Mouse (Mus musculus) layer of hippocampus, adult 8-10 months (tissue): ENCODE results near the gene Gm9821. TPM values are rescaled to one million over a fixed set of nuclear protein-coding genes. Genes with fewer than 3 reads are reported as not detected.
A peak's percentile ranks its signal among the peaks of the same experiment; 100 is the strongest.

Experiments used
- DNase-seq, 2 experiments: peaks; one replicate each; pipeline ENCODE4 v3.0.0; 2022; ENCODE audit warnings: low spot score in 2 of 2
- microRNA-seq, 2 experiments: library from miRNA; unstranded; fragments of <30 nt; microRNA quantifications; one replicate each; pipeline ENCODE4 v1.2.0; 2022
- total RNA-seq, 4 experiments: library from RNA; stranded (reverse); gene quantifications; 2 replicates each; pipeline ENCODE4 v1.2.4; 2022

Gm9821 gene
- total RNA-seq, 4 experiments from 2014 or later = not detected

DNA sequence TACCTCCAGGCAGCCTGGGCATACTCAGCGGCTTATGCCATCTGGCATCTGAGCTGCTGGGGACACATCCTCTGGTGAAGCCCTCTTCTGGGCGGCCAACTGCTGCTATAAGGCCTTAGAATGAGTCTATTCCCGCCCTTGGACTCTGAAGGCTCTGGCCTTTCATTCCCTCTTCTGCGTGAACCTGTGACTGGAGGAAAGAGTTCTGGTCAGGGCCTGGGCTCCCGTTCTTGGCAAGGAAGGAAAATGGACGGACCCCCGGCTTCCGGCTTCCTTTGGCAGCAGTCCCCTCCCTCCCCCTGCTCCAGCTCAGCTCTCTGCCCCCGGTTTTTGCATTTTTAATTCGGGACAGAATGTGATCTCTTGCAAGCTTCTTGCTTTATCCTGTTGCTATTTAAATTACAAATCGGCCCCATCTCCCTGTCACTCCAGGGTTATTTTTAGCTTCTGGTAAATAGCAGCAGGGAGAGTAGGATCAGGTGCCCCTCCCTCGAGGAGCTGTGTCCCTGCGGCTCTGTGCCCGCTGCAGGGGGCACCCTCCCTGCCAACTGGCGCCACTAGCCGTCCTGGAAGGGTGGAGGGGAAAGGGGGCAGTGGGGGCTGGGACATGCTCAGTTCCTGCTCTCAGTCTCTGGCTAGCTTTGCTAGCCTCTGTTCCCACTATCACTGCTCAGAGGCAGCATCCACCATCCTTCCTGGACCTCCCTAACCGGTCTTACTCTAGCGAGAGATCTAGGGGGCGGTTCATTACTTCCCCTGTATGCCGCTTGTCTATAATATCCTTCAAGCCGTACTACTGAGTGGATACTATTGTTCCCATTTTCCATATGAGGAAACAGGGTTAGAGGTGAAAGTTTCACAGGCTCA, 26.0 kb downstream of the Gm9821 start:
- DNase-seq = peak in 1 of 2 experiments; percentile 75

DNA sequence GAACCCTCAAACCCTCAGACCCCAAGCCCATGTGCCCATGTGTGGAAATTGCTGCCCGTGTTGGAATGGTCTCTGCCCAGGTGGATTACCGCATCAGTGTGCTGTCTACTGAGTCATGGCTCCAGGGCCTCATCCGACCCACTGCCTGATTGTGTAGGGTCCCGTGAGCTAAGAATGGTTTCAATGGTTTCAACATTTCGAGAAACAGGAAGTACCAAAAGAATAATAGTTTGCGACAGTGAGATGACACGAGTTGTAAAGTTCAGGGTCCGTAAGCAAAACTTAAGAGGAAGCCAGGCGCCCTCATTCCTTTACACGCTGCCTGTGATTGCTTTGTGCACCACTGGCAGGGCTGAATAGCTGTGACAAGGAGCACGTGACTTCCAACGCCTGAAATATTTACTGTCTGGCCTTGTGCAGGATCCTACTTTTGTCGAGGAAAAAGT, 26.6 kb downstream of the Gm9821 start:
- DNase-seq = no peak

DNA sequence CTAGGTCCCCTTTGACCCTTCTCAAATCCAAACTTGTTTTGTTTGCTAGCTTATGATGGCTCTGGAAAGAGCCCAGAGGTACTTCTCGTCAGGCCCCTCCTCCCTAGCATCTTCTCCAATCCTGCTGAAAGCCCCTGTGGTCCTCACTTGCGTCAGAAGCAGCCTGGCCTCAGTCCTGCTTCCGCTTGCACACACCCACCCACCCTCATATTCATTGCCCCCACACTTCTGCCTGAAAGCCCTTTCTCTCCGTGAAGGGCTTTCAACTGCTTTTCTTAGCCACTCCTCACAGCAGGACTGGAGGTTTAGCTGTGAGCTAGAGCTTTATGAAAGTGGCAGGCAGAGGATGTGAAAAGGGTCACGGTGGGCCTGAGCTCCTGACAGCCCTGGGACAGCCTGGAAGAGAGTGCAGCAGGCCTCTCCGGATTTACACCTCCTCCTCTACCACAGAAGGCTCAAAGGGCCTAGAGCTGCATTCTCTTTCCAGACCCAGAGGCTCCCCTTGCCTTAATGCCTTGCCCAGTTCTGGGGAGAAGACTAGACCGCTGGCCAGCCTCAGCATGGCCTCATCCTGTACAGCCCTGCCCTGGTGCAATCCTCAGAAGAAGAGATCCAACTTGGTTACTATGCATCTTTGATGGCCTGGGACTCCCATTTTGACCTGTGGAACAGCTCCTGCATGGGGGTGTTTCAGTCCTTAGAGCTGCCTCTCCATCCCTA, 28.1 kb downstream of the Gm9821 start:
- DNase-seq = no peak

DNA sequence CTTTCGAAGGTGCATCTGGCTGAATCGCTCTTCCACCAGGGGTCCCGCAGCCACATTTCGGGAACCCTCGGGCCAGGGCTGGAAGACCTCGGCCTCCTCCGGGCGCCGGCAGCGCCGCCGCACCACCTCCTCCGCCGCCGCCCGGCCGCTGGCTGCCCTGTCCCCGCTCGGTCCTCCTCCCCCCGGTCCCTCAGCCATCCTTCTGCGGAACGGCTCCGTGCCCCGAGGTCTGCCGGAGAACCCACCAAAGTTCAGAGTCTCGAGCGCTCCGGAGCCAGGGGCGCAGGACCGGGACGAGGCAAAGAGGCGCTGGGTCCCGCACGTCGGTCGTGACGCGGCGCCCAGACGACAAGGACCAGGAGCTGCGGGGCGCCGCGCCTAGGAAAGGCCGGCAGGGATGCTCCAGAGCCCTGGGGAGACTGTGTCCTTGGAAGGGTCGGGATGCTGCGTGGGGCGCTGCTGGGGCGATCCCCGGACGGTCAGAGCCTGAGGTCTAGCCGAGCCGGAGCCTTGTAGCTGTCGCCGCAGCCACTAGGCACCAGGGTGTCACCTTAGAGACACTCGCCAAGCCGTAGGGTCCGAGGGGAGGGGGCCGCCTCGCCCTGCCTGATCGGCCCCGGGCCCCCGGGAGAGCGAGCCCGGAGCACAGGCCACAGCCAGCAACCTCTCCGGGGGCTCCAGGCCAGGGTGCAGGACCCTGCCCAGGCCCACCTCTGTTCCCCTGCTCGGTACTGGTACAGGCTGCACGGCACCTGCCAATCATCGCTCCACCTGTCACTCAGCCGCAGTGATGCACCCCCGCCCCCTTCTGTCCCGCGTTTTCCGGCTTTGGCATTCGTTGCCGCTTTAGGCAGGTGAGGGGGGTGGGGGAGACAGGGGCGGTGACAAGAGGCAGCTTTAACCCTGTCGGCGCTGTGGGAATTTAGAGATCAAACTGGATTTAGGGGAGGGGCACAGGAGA, 30.4 kb downstream of the Gm9821 start, which contains the start of gene Dgkz:
Gene Dgkz, minus strand, starts transcription at position 284 of the 961 bp plus-strand sequence.
- DNase-seq = no peak

DNA sequence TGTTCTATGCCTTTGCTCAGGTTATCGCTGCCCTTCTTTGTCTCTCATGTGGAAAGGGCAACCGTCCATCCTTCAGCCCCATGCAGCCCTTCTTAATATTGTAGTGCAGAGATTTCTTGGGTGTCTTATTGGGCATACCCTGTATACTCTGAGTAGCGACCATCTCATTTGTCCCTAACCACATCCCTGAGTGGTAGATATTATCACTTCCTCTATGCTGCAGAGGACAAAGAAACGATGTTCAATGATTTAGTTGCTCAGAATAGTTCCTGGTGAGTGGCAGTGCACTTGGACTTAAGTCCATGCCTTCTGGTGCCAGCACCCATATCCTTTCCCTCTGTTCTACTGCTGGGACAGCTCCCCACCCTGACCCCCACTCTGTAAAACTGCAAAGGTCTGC, 32.5 kb downstream of the Gm9821 start:
- DNase-seq = no peak

DNA sequence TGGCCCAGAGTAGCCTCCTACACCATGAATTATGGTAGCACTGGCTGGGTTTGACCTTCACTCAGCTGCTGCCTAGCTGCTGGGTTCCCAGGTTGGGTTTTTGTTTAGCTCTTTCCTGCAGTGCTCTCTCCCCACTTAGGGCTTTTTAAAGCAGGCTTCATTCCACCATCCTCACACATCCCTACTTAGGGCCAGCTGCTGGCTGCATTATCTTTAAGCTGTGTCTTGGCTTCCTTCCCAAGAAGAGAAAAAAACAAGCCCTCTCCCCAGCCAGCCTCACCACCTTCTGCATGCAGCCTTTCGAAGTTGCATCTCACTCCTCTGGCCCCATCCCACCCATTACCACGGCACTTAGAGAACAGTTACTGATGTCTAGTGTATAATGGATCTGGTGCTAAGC, 33.0 kb downstream of the Gm9821 start:
- no peak for DNase-seq

DNA sequence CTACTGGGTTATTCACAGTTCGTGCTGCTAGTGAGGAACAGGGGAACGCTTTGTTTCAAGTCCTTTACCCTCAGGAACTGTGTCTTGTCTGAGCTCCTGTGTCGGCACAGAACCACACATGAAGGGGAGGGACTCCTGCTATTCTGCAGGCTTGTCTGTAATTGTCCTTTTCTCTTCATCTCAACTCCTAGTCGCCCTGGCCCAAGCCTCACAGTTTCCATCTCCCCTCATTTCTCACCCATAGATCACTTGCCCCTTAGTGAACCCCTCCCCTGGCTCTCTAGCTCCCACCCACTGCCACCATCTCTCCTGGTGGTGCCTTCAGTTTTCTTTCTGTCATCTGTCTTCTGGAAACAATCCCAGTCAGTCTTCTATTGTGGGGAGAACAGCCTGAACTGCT, 34.7 kb downstream of the Gm9821 start:
- DNase-seq = no peak

DNA sequence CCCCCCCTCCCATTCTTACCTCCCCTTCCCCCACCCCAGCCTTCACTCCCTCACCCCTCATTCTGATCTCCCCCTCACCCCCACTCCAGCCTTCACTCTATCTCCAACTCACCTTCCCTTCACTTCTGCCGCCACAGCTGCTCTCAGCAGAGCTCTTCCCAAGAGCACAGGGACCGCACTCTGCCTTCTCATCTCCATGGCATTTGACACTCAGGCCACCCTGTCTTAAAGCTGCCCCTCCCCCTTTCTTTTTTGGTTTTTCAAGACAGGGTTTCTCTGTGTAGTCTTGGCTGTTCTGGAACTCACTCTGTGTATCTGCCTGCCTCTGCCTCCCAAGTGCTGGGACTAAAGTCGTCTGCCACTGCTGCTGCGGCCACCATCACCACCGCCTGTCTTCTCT, 35.3 kb downstream of the Gm9821 start:
- no peak for DNase-seq

DNA sequence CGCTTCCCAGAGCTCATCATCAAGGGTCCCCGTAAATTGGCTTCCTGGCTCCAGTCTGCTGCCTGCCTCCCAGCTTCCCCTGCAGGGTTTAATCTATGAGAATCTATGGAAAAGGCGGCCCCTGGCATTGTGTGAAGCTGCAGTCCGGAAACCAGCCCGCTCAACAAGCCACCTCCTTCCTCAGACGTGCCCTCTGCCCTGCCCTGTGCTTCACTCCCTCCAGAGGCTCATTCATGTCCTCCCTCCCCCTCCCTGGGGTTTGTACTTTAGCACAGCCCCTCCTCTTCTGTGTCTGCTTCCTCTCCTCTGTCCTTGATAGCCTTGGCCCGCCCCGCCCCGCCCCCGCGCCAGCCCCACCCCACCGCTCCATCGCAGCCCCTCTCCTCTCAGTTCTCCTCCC, 38.9 kb downstream of the Gm9821 start:
- no peak for DNase-seq

DNA sequence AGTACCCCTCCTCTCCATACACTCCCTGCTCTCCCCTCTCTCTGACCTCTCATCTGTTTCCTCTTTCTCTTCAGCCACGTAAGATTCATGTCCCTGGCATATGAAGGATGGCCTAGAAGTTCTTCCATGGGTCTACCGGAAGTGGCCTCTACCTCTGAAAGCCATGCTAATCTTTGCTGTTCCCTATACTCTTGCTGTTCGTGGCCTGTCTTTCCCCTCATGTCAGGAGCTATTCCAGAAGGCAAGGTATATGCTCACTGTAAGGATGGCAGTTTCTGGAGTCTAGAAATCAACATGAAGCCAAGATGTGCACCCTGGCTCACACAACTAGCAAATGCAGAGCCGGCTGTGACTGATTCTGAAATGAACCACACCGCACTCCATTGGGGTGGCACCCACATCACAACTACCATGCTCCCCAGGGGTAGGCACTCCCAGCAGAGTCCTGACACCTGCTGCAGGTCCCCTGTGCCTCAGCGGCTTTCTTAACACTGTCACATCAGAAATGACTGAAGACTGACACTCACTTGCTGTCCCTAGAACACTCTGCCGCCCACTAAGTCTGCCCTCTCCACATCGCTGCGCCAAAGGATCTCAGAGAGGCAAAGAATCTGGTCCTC, 39.5 kb downstream of the Gm9821 start:
- DNase-seq = no peak

DNA sequence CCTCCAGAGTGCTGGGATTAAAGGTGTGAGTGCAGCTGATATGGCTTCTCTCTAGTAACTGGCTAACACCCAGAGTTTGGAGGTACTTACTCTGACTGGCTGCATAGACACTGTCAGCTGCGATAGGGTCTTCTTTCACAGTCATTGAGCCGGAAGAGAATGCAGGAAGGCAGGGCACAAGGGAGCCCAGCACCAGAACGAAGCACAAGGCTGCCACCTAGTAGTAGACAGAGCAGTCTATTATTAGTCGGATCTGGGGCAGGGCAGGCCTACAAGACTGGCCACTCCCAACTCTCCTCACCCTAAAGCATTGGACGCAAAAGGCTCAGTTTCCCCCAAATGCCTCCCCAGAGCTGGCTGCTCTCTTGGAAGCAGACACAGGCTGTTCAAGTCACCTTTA, 40.6 kb downstream of the Gm9821 start:
- no peak for DNase-seq

DNA sequence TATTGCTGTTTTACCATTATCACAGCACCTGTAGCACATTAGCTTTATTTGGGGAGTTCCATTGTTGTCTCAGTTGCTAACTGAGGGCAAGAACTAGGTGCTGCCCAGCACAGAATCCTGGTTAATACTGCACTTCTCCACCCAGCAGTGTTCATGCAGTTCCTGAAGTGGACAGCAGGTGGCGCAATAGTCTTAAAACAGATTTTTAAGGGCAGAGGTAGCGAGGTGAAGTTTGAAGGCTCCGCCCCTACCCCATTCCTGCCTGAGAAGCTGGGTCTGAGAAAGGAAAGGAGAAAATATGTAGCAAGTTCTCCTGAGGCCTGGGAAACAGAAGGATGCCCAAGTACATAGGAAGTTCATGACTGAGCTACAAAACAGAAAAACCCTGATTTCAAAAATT, 42.0 kb downstream of the Gm9821 start:
- DNase-seq = peak; percentile 57 to 90

DNA sequence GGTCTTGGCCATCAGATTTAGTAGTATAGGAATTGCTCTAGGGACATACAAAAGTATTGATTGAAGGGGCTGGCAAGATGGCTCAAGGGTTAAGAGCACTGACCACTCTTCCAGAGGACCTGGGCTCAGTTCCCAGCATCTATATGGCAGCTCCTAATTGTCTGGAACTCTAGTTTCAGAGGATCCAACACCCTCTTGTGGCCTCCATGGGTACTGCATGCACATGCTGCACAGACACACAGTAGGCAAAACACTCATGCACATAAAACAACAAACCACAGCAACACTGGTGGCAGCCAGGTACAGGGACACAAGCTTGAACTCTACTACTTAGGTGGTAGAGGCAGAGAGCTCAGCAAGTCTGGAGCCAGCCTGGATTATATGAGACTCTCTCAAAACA, 44.2 kb downstream of the Gm9821 start:
- no peak for DNase-seq

DNA sequence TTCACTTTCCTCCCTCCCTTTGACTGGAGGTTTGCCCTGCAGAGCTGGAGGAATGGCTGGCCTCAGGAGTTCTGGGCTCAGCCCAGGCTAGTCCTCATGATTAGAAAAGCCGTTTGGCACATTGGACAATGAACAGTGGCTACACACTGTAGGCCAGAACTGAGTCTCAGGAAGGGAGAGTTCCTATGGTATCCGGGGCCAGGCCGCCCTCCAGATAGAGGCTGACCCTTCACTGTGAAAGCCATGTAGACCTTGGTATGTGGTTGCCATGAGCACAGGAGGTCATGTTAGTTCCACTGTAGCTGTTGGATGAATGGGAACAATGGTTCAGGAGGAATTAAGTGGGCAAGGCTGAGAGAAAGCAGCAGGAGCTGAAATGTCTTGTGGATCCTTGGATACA, 47.9 kb downstream of the Gm9821 start:
- no peak for DNase-seq

DNA sequence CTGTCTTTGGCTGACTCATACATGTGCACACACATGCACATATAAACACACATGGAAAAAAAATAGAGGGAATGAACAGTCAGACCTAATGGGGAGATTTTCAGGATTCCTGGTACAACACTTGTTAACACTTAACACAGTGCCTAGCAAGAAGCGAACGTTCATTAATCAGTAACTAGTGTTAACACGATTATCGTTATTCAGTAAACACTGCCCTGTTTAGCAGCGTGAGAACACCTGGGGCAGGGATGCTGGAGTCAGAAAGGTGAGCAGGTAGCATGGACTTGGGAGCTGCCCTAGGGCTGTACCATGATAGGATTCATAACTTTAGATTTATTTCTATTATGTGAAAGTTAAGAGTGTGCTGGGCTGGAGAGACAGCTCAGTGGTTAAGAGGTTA, 50.5 kb downstream of the Gm9821 start:
- no peak for DNase-seq

Small RNA genes lying within 50 kb of the gene (microRNA-seq; reads per million reads assigned to microRNA genes)
- 1.3 to 2.3 reads per million in 2 experiments for gene Mir6999

Other genes with a start within 250 kb of the Gm9821 start
- gene Atg13, start 235.1 kb upstream of the Gm9821 start, total RNA-seq = 10 to 100 TPM; 67.1 to 87.7 (median 74.4) TPM
- gene Harbi1, start 234.9 kb upstream of the Gm9821 start, total RNA-seq = 10 to 100 TPM in 1 of 4 experiments, 1 to 10 TPM in 3; 6.7 to 10.7 (median 8.0) TPM
- gene Ambra1, start 215.6 kb upstream of the Gm9821 start, total RNA-seq = 10 to 100 TPM; 49.8 to 55.9 (median 52.8) TPM
- gene Chrm4, start 18.5 kb upstream of the Gm9821 start, total RNA-seq = 10 to 100 TPM; 27.0 to 29.9 (median 29.1) TPM
- 10 to 100 TPM; 21.4 to 27.8 (median 24.1) TPM for gene Mdk, start 13.4 kb upstream of the Gm9821 start, total RNA-seq
- gene Dgkz, start 30.2 kb downstream of the Gm9821 start, total RNA-seq = 100 to 1,000 TPM; 463 to 479 (median 474) TPM
- 1 to 10 TPM; 2.5 to 2.8 (median 2.7) TPM for gene Creb3l1, start 78.8 kb downstream of the Gm9821 start, total RNA-seq
- gene Phf21a, start 147.4 kb downstream of the Gm9821 start, total RNA-seq = 100 to 1,000 TPM; 139 to 167 (median 156) TPM